Comparison of ENCODE assay signal across 14 mouse cellular contexts in the genomic region with DNA sequence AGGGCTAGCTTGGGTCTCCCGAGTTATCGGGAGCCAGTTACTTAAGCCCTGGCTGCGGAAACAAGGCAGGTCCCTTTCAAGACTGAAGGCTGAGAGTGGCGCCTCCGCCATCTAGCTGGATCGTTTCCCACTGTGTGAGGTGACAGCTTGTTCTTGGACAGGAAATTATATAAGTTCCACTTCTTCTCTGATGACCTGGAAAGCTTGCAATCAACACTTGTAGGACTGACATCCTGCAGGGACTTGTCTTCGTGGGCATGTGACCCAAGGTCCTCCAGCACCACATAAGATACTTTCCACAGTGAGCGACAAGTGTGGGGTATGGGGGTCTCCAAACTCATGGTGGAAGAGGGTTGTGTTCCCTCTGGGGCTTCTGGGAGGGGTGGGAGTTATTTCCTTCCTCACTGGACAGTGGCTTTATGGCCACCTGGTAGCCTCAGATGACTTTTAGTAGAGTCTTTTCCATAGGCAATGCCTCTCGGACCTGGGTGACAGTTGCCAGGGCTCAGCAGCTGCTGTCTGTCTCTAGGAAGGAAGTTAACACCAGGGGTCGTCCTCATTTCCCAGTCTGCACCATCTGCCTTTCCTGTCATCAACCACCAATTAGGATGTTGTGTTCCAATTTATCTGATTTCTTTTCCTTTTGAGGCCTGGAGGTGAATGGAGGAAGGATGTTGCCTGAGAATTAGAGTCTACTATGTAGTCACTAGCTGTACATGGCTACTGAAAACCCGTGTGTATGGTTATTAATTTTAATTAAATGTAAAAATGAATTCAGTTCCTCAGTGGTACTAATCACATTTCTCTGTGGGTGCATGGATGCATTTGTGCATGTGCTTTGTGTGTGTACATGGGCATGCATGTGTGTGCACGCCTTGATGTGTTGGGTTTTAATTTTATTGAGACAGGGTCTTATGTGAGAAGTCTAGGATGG. TPM values are rescaled to one million over a fixed set of nuclear protein-coding genes. Genes with fewer than 3 reads are reported as not detected.
DNase-seq lines count a peak whose midpoint lies in the region; ATAC-seq and TF ChIP-seq lines count a peak whose summit lies in the region.
"Had no signal": no experiment of that assay in that cellular context is flagged by ENCODE, and none has a peak within 500 bp of the region (broad histone marks: within the 10 kb centered on the region; RNA-seq: fewer than 3 reads in every experiment).

No protein-coding gene starts in this region.

- intact Hi-C loops in heart, adult 2 months (cut with DNase I), result loop anchor here (2.0 kb wide), 1 partner anchor 40 kb away; no protein-coding TSS in a partner anchor
- intact Hi-C loops in heart, postnatal 10 days (cut with DNase I), result loop anchor here (2.0 kb wide), 1 partner anchor 14 kb away; no protein-coding TSS in a partner anchor

- no peaks in the 10 kb centered on the region for H3K27me3 ChIP-seq in heart, adult 2 months (ENCODE audit: control insufficient read depth, insufficient read depth, low read length)
- no peaks in the 10 kb centered on the region for H3K27me3 ChIP-seq in heart, embryonic 12.5 days (replicated peaks)
- H3K27me3 ChIP-seq in embryonic facial prominence, embryonic 10.5 days (replicated peaks; ENCODE audit: low read depth, poor library complexity, severe bottlenecking), result no peaks in the 10 kb centered on the region
- H3K27me3 ChIP-seq: embryonic facial prominence, embryonic 15.5 days; heart, embryonic 15.5 days had no signal

- no peak overlapping the region for H3K4me3 ChIP-seq in heart, adult 2 months
- no peak overlapping the region for H3K4me3 ChIP-seq in heart, embryonic 12.5 days
- no peak overlapping the region for H3K4me3 ChIP-seq in embryonic facial prominence, embryonic 10.5 days
- H3K4me3 ChIP-seq: embryonic facial prominence, embryonic 15.5 days; heart, embryonic 15.5 days; left cerebral cortex, adult 2 months; megakaryocyte, embryonic 14.5 days; myocyte had no signal

- 0 out of 2 replicates have a peak, but pooled peaks have one; percentile 53 for TF ChIP-seq EP300 in heart, adult 2 months (IDR thresholded peaks at IDR 0.05; ENCODE audit: insufficient read depth, low read depth, low read length)

- H3K4me2 ChIP-seq in heart, embryonic 12.5 days, result no peak overlapping the region
- H3K4me2 ChIP-seq: embryonic facial prominence, embryonic 15.5 days; heart, embryonic 15.5 days had no signal

- no peak for ATAC-seq in heart, embryonic 12.5 days (ENCODE audit: insufficient number of reproducible peaks, low FRiP score)

- H3K4me1 ChIP-seq in heart, adult 2 months (ENCODE audit: control insufficient read depth, insufficient read depth, low read length), result peaks cover 19% of the 10 kb centered on the region
- H3K4me1 ChIP-seq in heart, embryonic 12.5 days (replicated peaks), result peaks cover 26% of the 10 kb centered on the region
- peaks cover 8% of the 10 kb centered on the region for H3K4me1 ChIP-seq in embryonic facial prominence, embryonic 10.5 days

- H3K9me3 ChIP-seq in heart, embryonic 12.5 days (replicated peaks), result no peaks in the 10 kb centered on the region
- no peaks in the 10 kb centered on the region for H3K9me3 ChIP-seq in embryonic facial prominence, embryonic 10.5 days
- H3K9me3 ChIP-seq: embryonic facial prominence, embryonic 15.5 days; heart, embryonic 15.5 days had no signal

- H3K36me3 ChIP-seq in heart, adult 2 months (ENCODE audit: control insufficient read depth, insufficient read depth, low read length), result no peaks in the 10 kb centered on the region
- no peaks in the 10 kb centered on the region for H3K36me3 ChIP-seq in heart, embryonic 12.5 days
- H3K36me3 ChIP-seq in embryonic facial prominence, embryonic 10.5 days (replicated peaks), result no peaks in the 10 kb centered on the region
- H3K36me3 ChIP-seq: embryonic facial prominence, embryonic 15.5 days; heart, embryonic 15.5 days had no signal

- 25% methylated on average over 12 of the region's 12 CpGs for WGBS in heart, adult 2 months
- 67% methylated on average over 12 of the region's 12 CpGs for WGBS in heart, embryonic 12.5 days
- 85% methylated on average over 12 of the region's 12 CpGs for WGBS in embryonic facial prominence, embryonic 10.5 days

- no peak overlapping the region for H3K9ac ChIP-seq in heart, adult 2 months (ENCODE audit: low read depth, low read length)
- H3K9ac ChIP-seq in heart, embryonic 12.5 days, result no peak overlapping the region
- H3K9ac ChIP-seq: embryonic facial prominence, embryonic 15.5 days; heart, embryonic 15.5 days; liver, embryonic 14.5 days had no signal

- H3K27ac ChIP-seq in heart, adult 2 months, result peak overlapping the region; percentile 58
- H3K27ac ChIP-seq in heart, embryonic 12.5 days (ENCODE audit: poor library complexity, severe bottlenecking), result no peak overlapping the region
- H3K27ac ChIP-seq in embryonic facial prominence, embryonic 10.5 days (replicated peaks), result no peak overlapping the region
- H3K27ac ChIP-seq: embryonic facial prominence, embryonic 15.5 days; heart, embryonic 15.5 days; left cerebral cortex, adult 2 months; liver, embryonic 14.5 days had no signal

- no peak for TF ChIP-seq POLR2A in heart, adult 2 months (IDR thresholded peaks at IDR 0.05; ENCODE audit: insufficient read depth, low read depth, low read length)

- peak; percentile 60 to 74 for DNase-seq in heart, adult 2 months
- peak; percentile 19 to 46 for DNase-seq in adrenal gland, postnatal 36 days
- DNase-seq in cerebellum, adult 8-10 months, result peak; percentile 75
- peak; percentile 61 to 63 for DNase-seq in heart, postnatal 10 days
- no peak for DNase-seq in layer of hippocampus, postnatal 36 days
- no peak for DNase-seq in embryonic facial prominence, embryonic 10.5 days (ENCODE audit: low spot score)
- DNase-seq: thymus, postnatal 14 days had no signal

- TF ChIP-seq CTCF in heart, adult 2 months (IDR thresholded peaks at IDR 0.05), result 0 out of 2 replicates have a peak, but pooled peaks have one; percentile 2

- no peaks in the 10 kb centered on the region for H3K79me2 ChIP-seq in heart, adult 2 months (replicated peaks; ENCODE audit: control insufficient read depth, insufficient read depth, low read length)

RNA-seq across cellular contexts. Expression of a gene that starts 11.5 kb away (rescaled TPM):
- 10 to 100 TPM; 11.6 to 13.6 TPM for total RNA-seq in heart, adult 2 months (2021)
- 12.9 and 16.8 TPM in 2 replicates for polyA plus RNA-seq in heart, adult 2 months (2012; rRNA removed)
- 8.2 and 10.3 TPM in 2 replicates for polyA plus RNA-seq in heart, embryonic 12.5 days (2016; fragmentation: Nextera tagmentation; extraction: Ambion mirVana)
- total RNA-seq in adrenal gland, postnatal 36 days (2021), result 10 to 100 TPM; 11.1 to 13.0 TPM
- 10 to 100 TPM; 22.7 to 24.6 TPM for total RNA-seq in heart, postnatal 10 days (2021)
- 10 to 100 TPM; 22.9 to 23.2 TPM for total RNA-seq in layer of hippocampus, postnatal 36 days (2021)
- polyA plus RNA-seq in embryonic facial prominence, embryonic 10.5 days (2016; fragmentation: Nextera tagmentation; extraction: Ambion mirVana), result 3.3 and 3.9 TPM in 2 replicates

Comparison
In these comparisons a context has a peak if more than half of its experiments do, and no peak if none do; other contexts are left out.
1. DNase-seq: peak in heart, adult 2 months (2 of 2), adrenal gland, postnatal 36 days (2 of 2), cerebellum, adult 8-10 months (single experiment) and heart, postnatal 10 days (2 of 2); none in layer of hippocampus, postnatal 36 days (0 of 2) and embryonic facial prominence, embryonic 10.5 days (single experiment).